Mouse (Mus musculus) kidney, adult 10 weeks (tissue): ENCODE data around the gene Vmn1r131. TPM values are rescaled to one million over a fixed set of nuclear protein-coding genes. Genes with fewer than 3 reads are reported as not detected.

Source experiments
- polyA plus RNA-seq: library from polyadenylated mRNA; stranded (reverse); fragments of 350-450 nt; fragmentation: Illumina TruSeq; extraction: RNeasy Lipid Tissue Mini Kit (QIAGEN cat#74804); gene quantifications from one replicate; pipeline ENCODE4 v1.2.3, GENCODE M21; 2014; ENCODE audit warnings: low read depth, low replicate concordance

Vmn1r131 gene
- not detected for polyA plus RNA-seq

DNA sequence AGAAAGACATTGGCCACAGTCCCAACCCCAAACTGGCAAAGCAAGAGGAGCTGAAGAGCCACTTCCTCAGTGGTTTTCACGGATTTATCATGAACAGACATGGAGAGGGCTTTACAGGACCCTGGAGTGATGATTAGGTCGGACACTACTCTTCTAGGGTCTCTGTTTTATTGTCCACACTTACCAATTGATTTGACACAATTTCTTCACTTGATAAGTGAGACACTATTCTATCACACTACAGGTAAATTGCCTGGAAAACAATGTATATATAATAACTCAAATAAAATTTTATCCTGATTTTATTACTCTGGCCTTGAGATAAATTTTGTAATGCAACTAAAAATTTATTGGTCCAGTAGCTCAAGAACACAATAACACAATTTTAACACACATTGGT lies at the start of gene Vmn1r131:
TSS of gene Vmn1r131 (minus strand) at position 101 of the 400 bp plus-strand sequence.

DNA sequence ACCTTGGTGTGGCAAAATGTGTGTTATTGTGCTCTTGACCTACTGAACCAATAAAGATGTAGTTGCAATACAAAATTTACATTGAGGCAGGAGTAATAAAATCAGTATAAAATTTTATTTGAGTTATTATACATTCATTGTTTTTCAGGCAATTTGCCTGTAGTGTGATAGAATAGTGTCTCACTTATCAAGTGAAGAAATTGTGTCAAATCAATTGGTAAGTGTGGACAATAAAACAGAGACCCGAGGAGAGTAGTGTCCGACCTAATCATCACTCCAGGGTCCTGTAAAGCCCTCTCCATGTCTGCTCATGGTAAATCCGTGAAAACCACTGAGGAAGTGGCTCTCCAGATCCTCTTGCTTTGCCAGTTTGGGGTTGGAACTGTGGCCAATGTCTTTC lies 34.4 kb downstream of the Vmn1r131 start, which contains the start of gene Vmn1r130:
TSS of gene Vmn1r130 (plus strand) at position 301 of the 400 bp plus-strand sequence.

Other genes with a start within 250 kb of the Vmn1r131 start
- not detected for gene Vmn1r126, start 244.6 kb downstream of the Vmn1r131 start, polyA plus RNA-seq
- not detected for gene Vmn1r127, start 226.2 kb downstream of the Vmn1r131 start, polyA plus RNA-seq
- not detected for gene Vmn1r128, start 196.7 kb downstream of the Vmn1r131 start, polyA plus RNA-seq
- gene Vmn1r129, start 184.8 kb downstream of the Vmn1r131 start, polyA plus RNA-seq: not detected
- gene Gm6882, start 113.3 kb downstream of the Vmn1r131 start, polyA plus RNA-seq: not detected
- gene Vmn1r130, start 34.3 kb downstream of the Vmn1r131 start, polyA plus RNA-seq: not detected
- not detected for gene Vmn1r132, start 68.0 kb upstream of the Vmn1r131 start, polyA plus RNA-seq
- gene Gm4175, start 215.4 kb upstream of the Vmn1r131 start, polyA plus RNA-seq: not detected